Mouse (Mus musculus): ENCODE data around the gene Capzb. TPM values are rescaled to one million over a fixed set of nuclear protein-coding genes. Genes with fewer than 3 reads are reported as not detected.
A peak's percentile ranks its signal among the peaks of the same experiment; 100 is the strongest.

Capzb gene
- polyA plus RNA-seq, 1 experiment, result 130 TPM

GRCm38 (mm10) chr4:139247966-139248365 lies 55.3 kb downstream of the Capzb start:
- H3K4me1 ChIP-seq (ENCODE audit: control insufficient read depth, insufficient read depth, insufficient read length), result peaks cover 3% of the 10 kb centered on the region; the same call in 1 of the 2 replicates
- no peak overlapping the region for H3K27ac ChIP-seq (ENCODE audit: insufficient read depth, low read length)
- DNase-seq (ENCODE audit: low read depth in 1 of 2, low spot score in 2 of 2), result no peak
- no peak overlapping the region for H3K4me3 ChIP-seq (ENCODE audit: extremely low read depth, insufficient read depth, insufficient read length)
- TF ChIP-seq POLR2A (IDR thresholded peaks at IDR 0.05; ENCODE audit: low read depth, low read length), result no peak
- TF ChIP-seq CTCF (IDR thresholded peaks at IDR 0.05; ENCODE audit: extremely low read depth, insufficient read depth, insufficient read length, insufficient replicate concordance), result no peak
- peaks cover 7% of the 10 kb centered on the region for H3K36me3 ChIP-seq (ENCODE audit: control insufficient read depth, insufficient read depth, low read length)
- H3K27me3 ChIP-seq (ENCODE audit: control insufficient read depth, insufficient read depth, low read length), result no peaks in the 10 kb centered on the region
- 87% methylated on average over 7 of the region's 7 CpGs for WGBS

- TF ChIP-seq CTCF (IDR thresholded peaks at IDR 0.05; ENCODE audit: extremely low read depth, insufficient read depth, insufficient read length, insufficient replicate concordance), result no peak
- TF ChIP-seq POLR2A (IDR thresholded peaks at IDR 0.05; ENCODE audit: low read depth, low read length), result no peak
Observed at GRCm38 (mm10) chr4:139248736-139249135, 56.0 kb downstream of the Capzb start.

GRCm38 (mm10) chr4:139250043-139250442 lies 57.3 kb downstream of the Capzb start:
- no peak overlapping the region for H3K27ac ChIP-seq (ENCODE audit: insufficient read depth, low read length)
- H3K4me3 ChIP-seq (ENCODE audit: extremely low read depth, insufficient read depth, insufficient read length), result no peak overlapping the region
- H3K4me1 ChIP-seq (ENCODE audit: control insufficient read depth, insufficient read depth, insufficient read length), result peaks cover 3% of the 10 kb centered on the region; the same call in 1 of the 2 replicates
- 86% methylated on average over 5 of the region's 5 CpGs for WGBS
- TF ChIP-seq POLR2A (IDR thresholded peaks at IDR 0.05; ENCODE audit: low read depth, low read length) (no peak), CTCF (IDR thresholded peaks at IDR 0.05; ENCODE audit: extremely low read depth, insufficient read depth, insufficient read length, insufficient replicate concordance) (no peak)
- no peaks in the 10 kb centered on the region for H3K27me3 ChIP-seq (ENCODE audit: control insufficient read depth, insufficient read depth, low read length)
- no peak for DNase-seq (ENCODE audit: low read depth in 1 of 2, low spot score in 2 of 2)
- H3K36me3 ChIP-seq (ENCODE audit: control insufficient read depth, insufficient read depth, low read length), result peaks cover 3% of the 10 kb centered on the region

More at GRCm38 (mm10) chr4:139248736-139249135, 56.0 kb downstream of the Capzb start:
- no peak overlapping the region for H3K4me3 ChIP-seq (ENCODE audit: extremely low read depth, insufficient read depth, insufficient read length)
- H3K27me3 ChIP-seq (ENCODE audit: control insufficient read depth, insufficient read depth, low read length), result no peaks in the 10 kb centered on the region
- H3K27ac ChIP-seq (ENCODE audit: insufficient read depth, low read length), result no peak overlapping the region
- no peak for DNase-seq (ENCODE audit: low read depth in 1 of 2, low spot score in 2 of 2)
- H3K36me3 ChIP-seq (ENCODE audit: control insufficient read depth, insufficient read depth, low read length), result peaks cover 6% of the 10 kb centered on the region
- H3K4me1 ChIP-seq (ENCODE audit: control insufficient read depth, insufficient read depth, insufficient read length), result peaks cover 3% of the 10 kb centered on the region; the same call in 1 of the 2 replicates
- WGBS, result 89% methylated on average over 5 of the region's 5 CpGs

- H3K4me3 ChIP-seq (ENCODE audit: extremely low read depth, insufficient read depth, insufficient read length), result no peak overlapping the region
- H3K27me3 ChIP-seq (ENCODE audit: control insufficient read depth, insufficient read depth, low read length), result no peaks in the 10 kb centered on the region
- no peak overlapping the region for H3K27ac ChIP-seq (ENCODE audit: insufficient read depth, low read length)
- DNase-seq (ENCODE audit: low read depth in 1 of 2, low spot score in 2 of 2), result no peak
- H3K4me1 ChIP-seq (ENCODE audit: control insufficient read depth, insufficient read depth, insufficient read length), result peaks cover 3% of the 10 kb centered on the region; the same call in 1 of the 2 replicates
- no peak for TF ChIP-seq POLR2A (IDR thresholded peaks at IDR 0.05; ENCODE audit: low read depth, low read length)
- no peak for TF ChIP-seq CTCF (IDR thresholded peaks at IDR 0.05; ENCODE audit: extremely low read depth, insufficient read depth, insufficient read length, insufficient replicate concordance)
- 80% methylated on average over 8 of the region's 8 CpGs for WGBS
- peaks cover 3% of the 10 kb centered on the region for H3K36me3 ChIP-seq (ENCODE audit: control insufficient read depth, insufficient read depth, low read length)
Observed at GRCm38 (mm10) chr4:139250886-139251285, 58.2 kb downstream of the Capzb start.

- H3K27ac ChIP-seq (ENCODE audit: insufficient read depth, low read length), result no peak overlapping the region
- H3K4me1 ChIP-seq (ENCODE audit: control insufficient read depth, insufficient read depth, insufficient read length), result peaks cover 3% of the 10 kb centered on the region; the same call in 1 of the 2 replicates
- 56% methylated on average over 22 of the region's 22 CpGs for WGBS
- TF ChIP-seq CTCF (IDR thresholded peaks at IDR 0.05; ENCODE audit: extremely low read depth, insufficient read depth, insufficient read length, insufficient replicate concordance) (peak; percentile 81; the same call in 1 of the 2 replicates), POLR2A (IDR thresholded peaks at IDR 0.05; ENCODE audit: low read depth, low read length) (no peak)
- no peak overlapping the region for H3K4me3 ChIP-seq (ENCODE audit: extremely low read depth, insufficient read depth, insufficient read length)
- peak; percentile 39 to 71 for DNase-seq (ENCODE audit: low read depth in 1 of 2, low spot score in 2 of 2)
- no peaks in the 10 kb centered on the region for H3K27me3 ChIP-seq (ENCODE audit: control insufficient read depth, insufficient read depth, low read length)
- peaks cover 5% of the 10 kb centered on the region for H3K36me3 ChIP-seq (ENCODE audit: control insufficient read depth, insufficient read depth, low read length)
Observed at GRCm38 (mm10) chr4:139252051-139252760, 59.5 kb downstream of the Capzb start.

- H3K4me3 ChIP-seq (ENCODE audit: extremely low read depth, insufficient read depth, insufficient read length), result no peak overlapping the region
- no peak for DNase-seq (ENCODE audit: low read depth in 1 of 2, low spot score in 2 of 2)
- 95% methylated on average over 9 of the region's 9 CpGs for WGBS
- TF ChIP-seq POLR2A (IDR thresholded peaks at IDR 0.05; ENCODE audit: low read depth, low read length), result no peak
- no peak for TF ChIP-seq CTCF (IDR thresholded peaks at IDR 0.05; ENCODE audit: extremely low read depth, insufficient read depth, insufficient read length, insufficient replicate concordance)
- H3K36me3 ChIP-seq (ENCODE audit: control insufficient read depth, insufficient read depth, low read length), result peaks cover 11% of the 10 kb centered on the region
- H3K27ac ChIP-seq (ENCODE audit: insufficient read depth, low read length), result no peak overlapping the region
- H3K27me3 ChIP-seq (ENCODE audit: control insufficient read depth, insufficient read depth, low read length), result no peaks in the 10 kb centered on the region
- H3K4me1 ChIP-seq (ENCODE audit: control insufficient read depth, insufficient read depth, insufficient read length), result peaks cover 8% of the 10 kb centered on the region; the same call in 1 of the 2 replicates
Observed at GRCm38 (mm10) chr4:139253206-139253605, 60.5 kb downstream of the Capzb start.

GRCm38 (mm10) chr4:139256146-139256545 lies 63.4 kb downstream of the Capzb start:
- 92% methylated on average over 4 of the region's 4 CpGs for WGBS
- DNase-seq (ENCODE audit: low read depth in 1 of 2, low spot score in 2 of 2), result no peak
- H3K36me3 ChIP-seq (ENCODE audit: control insufficient read depth, insufficient read depth, low read length), result peaks cover 17% of the 10 kb centered on the region

More at GRCm38 (mm10) chr4:139256146-139256545, 63.4 kb downstream of the Capzb start:
- no peaks in the 10 kb centered on the region for H3K27me3 ChIP-seq (ENCODE audit: control insufficient read depth, insufficient read depth, low read length)
- TF ChIP-seq POLR2A (IDR thresholded peaks at IDR 0.05; ENCODE audit: low read depth, low read length), result no peak
- no peak for TF ChIP-seq CTCF (IDR thresholded peaks at IDR 0.05; ENCODE audit: extremely low read depth, insufficient read depth, insufficient read length, insufficient replicate concordance)
- peaks cover 23% of the 10 kb centered on the region; the same call in 1 of the 2 replicates for H3K4me1 ChIP-seq (ENCODE audit: control insufficient read depth, insufficient read depth, insufficient read length)
- H3K27ac ChIP-seq (ENCODE audit: insufficient read depth, low read length), result no peak overlapping the region
- no peak overlapping the region for H3K4me3 ChIP-seq (ENCODE audit: extremely low read depth, insufficient read depth, insufficient read length)

Measured in spleen, adult 2 months (tissue).